In genomic region chr5:35773274-35774136, GRCm38 (mm10) we compare ENCODE assay signal across 10 mouse cellular contexts. TPM values are rescaled to one million over a fixed set of nuclear protein-coding genes. Genes with fewer than 3 reads are reported as not detected.
DNase-seq lines count a peak whose midpoint lies in the region; ATAC-seq and TF ChIP-seq lines count a peak whose summit lies in the region.
"Had no signal": no experiment of that assay in that cellular context is flagged by ENCODE, and none has a peak within 500 bp of the region (broad histone marks: within the 10 kb centered on the region; RNA-seq: fewer than 3 reads in every experiment).

No protein-coding gene starts in this region.

- H3K27ac ChIP-seq in heart, embryonic 16.5 days (ENCODE audit: low read length), result peak overlapping the region; percentile 15; the same call in 1 of the 2 replicates
- no peak overlapping the region for H3K27ac ChIP-seq in heart, adult 2 months
- no peak overlapping the region for H3K27ac ChIP-seq in hindbrain, embryonic 16.5 days (ENCODE audit: low read depth, low read length)
- H3K27ac ChIP-seq: embryonic facial prominence, embryonic 15.5 days had no signal

- TF ChIP-seq POLR2A in heart, adult 2 months (IDR thresholded peaks at IDR 0.05; ENCODE audit: insufficient read depth, low read depth, low read length), result no peak

- DNase-seq in heart, adult 2 months, result no peak
- DNase-seq in 3T3-L1 (ENCODE audit: low read depth, low spot score), result peak; percentile 78
- peak; percentile 76 for DNase-seq in brain, adult 2 months (ENCODE audit: low read depth, low spot score)
- DNase-seq in embryo, embryonic 9.5 days (ENCODE audit: extremely low spot score), result no peak

- H3K27me3 ChIP-seq in heart, embryonic 16.5 days (ENCODE audit: control insufficient read depth, insufficient read depth, low read length), result no peaks in the 10 kb centered on the region
- H3K27me3 ChIP-seq in heart, adult 2 months (ENCODE audit: control insufficient read depth, insufficient read depth, low read length), result no peaks in the 10 kb centered on the region
- no peaks in the 10 kb centered on the region for H3K27me3 ChIP-seq in hindbrain, embryonic 16.5 days (replicated peaks; ENCODE audit: control insufficient read depth, insufficient read depth, low read length)
- H3K27me3 ChIP-seq: embryonic facial prominence, embryonic 15.5 days had no signal

- peaks cover 3% of the 10 kb centered on the region; the same call in 1 of the 2 replicates for H3K79me2 ChIP-seq in heart, adult 2 months (replicated peaks; ENCODE audit: control insufficient read depth, insufficient read depth, low read length)

- peak; percentile 17; the same call in 1 of the 2 replicates for ATAC-seq in heart, embryonic 16.5 days (replicated peaks; ENCODE audit: extremely low read depth, insufficient read depth, low FRiP score)
- ATAC-seq in hindbrain, embryonic 16.5 days, result peak; percentile 64
- ATAC-seq in monocyte, adult 5-6 weeks (replicated peaks; ENCODE audit: insufficient number of reproducible peaks, low FRiP score, low TSS enrichment, poor library complexity, severe bottlenecking), result no peak
- ATAC-seq in erythroid progenitor cell, adult 5-6 weeks (replicated peaks; ENCODE audit: low FRiP score, poor library complexity, severe bottlenecking), result no peak

- H3K9me3 ChIP-seq in heart, embryonic 16.5 days (replicated peaks; ENCODE audit: control insufficient read depth, low read length), result no peaks in the 10 kb centered on the region
- no peaks in the 10 kb centered on the region for H3K9me3 ChIP-seq in hindbrain, embryonic 16.5 days (ENCODE audit: control insufficient read depth, low read length)
- H3K9me3 ChIP-seq: embryonic facial prominence, embryonic 15.5 days had no signal

- peaks cover 31% of the 10 kb centered on the region for H3K4me1 ChIP-seq in heart, embryonic 16.5 days (ENCODE audit: control insufficient read depth, insufficient read depth, low read length)
- H3K4me1 ChIP-seq in heart, adult 2 months (ENCODE audit: control insufficient read depth, insufficient read depth, low read length), result peaks cover 21% of the 10 kb centered on the region
- H3K4me1 ChIP-seq in hindbrain, embryonic 16.5 days (ENCODE audit: control insufficient read depth, insufficient read depth, low read depth, low read length), result peaks cover 11% of the 10 kb centered on the region; the same call in 1 of the 2 replicates

- H3K4me2 ChIP-seq in heart, embryonic 16.5 days (ENCODE audit: low read depth, low read length), result no peak overlapping the region
- no peak overlapping the region for H3K4me2 ChIP-seq in hindbrain, embryonic 16.5 days (ENCODE audit: low read length)
- H3K4me2 ChIP-seq: embryonic facial prominence, embryonic 15.5 days had no signal

- no peak overlapping the region for H3K4me3 ChIP-seq in heart, embryonic 16.5 days (ENCODE audit: low read length)
- H3K4me3 ChIP-seq in heart, adult 2 months, result no peak overlapping the region
- H3K4me3 ChIP-seq in hindbrain, embryonic 16.5 days (ENCODE audit: low read length), result no peak overlapping the region
- H3K4me3 ChIP-seq: embryonic facial prominence, embryonic 15.5 days had no signal

- WGBS in heart, embryonic 16.5 days, result 59% methylated on average over 13 of the region's 13 CpGs
- 67% methylated on average over 13 of the region's 13 CpGs for WGBS in heart, adult 2 months
- 57% methylated on average over 13 of the region's 13 CpGs for WGBS in hindbrain, embryonic 16.5 days

- intact Hi-C loops in heart, adult 2 months (cut with DNase I), result no loop called here

- H3K9ac ChIP-seq in heart, embryonic 16.5 days (ENCODE audit: low read length), result no peak overlapping the region
- H3K9ac ChIP-seq in heart, adult 2 months (ENCODE audit: low read depth, low read length), result no peak overlapping the region
- 0 out of 2 replicates have a peak overlapping the region, but pooled peaks have one; percentile 11 for H3K9ac ChIP-seq in hindbrain, embryonic 16.5 days (ENCODE audit: low read depth, low read length)
- H3K9ac ChIP-seq: embryonic facial prominence, embryonic 15.5 days had no signal

- no peaks in the 10 kb centered on the region for H3K36me3 ChIP-seq in heart, embryonic 16.5 days (ENCODE audit: control insufficient read depth, insufficient read depth)
- H3K36me3 ChIP-seq in heart, adult 2 months (ENCODE audit: control insufficient read depth, insufficient read depth, low read length), result no peaks in the 10 kb centered on the region
- H3K36me3 ChIP-seq in hindbrain, embryonic 16.5 days (ENCODE audit: control insufficient read depth, insufficient read depth, low read length), result no peaks in the 10 kb centered on the region
- H3K36me3 ChIP-seq: embryonic facial prominence, embryonic 15.5 days had no signal

- TF ChIP-seq CTCF in heart, adult 2 months (IDR thresholded peaks at IDR 0.05), result no peak

- no peak for TF ChIP-seq EP300 in heart, adult 2 months (IDR thresholded peaks at IDR 0.05; ENCODE audit: insufficient read depth, low read depth, low read length)

RNA-seq across cellular contexts. Expression of gene Ablim2, which starts 15.8 kb away (rescaled TPM):
- 4.7 and 7.3 TPM in 2 replicates for polyA plus RNA-seq in heart, embryonic 16.5 days (2015; fragmentation: Nextera tagmentation; extraction: Ambion mirVana)
- 10 to 100 TPM; 20.1 to 20.8 TPM for total RNA-seq in heart, adult 2 months (2021)
- polyA plus RNA-seq in heart, adult 2 months (2012; rRNA removed), result 32.7 and 41.0 TPM in 2 replicates
- 39.3 and 40.2 TPM in 2 replicates for polyA plus RNA-seq in hindbrain, embryonic 16.5 days (2015; fragmentation: Nextera tagmentation; extraction: Ambion mirVana)
- total RNA-seq in monocyte, adult 5-6 weeks (2017), result 1.4 to 5.4 TPM in 2 of 3 replicates, not detected in the other
- not detected in 2 replicates for total RNA-seq in erythroid progenitor cell, adult 5-6 weeks (2015; ENCODE audit: low replicate concordance)
- not detected in 2 replicates for total RNA-seq in erythroid progenitor cell, adult 5-6 weeks (2017; ENCODE audit: low replicate concordance)
- total RNA-seq: MEL had no signal

RNA-seq across cellular contexts. Expression of gene Sh3tc1, which starts 33.7 kb away (rescaled TPM):
- polyA plus RNA-seq in heart, embryonic 16.5 days (2015; fragmentation: Nextera tagmentation; extraction: Ambion mirVana), result 8.3 and 10.0 TPM in 2 replicates
- total RNA-seq in heart, adult 2 months (2021), result 1 to 10 TPM; 5.7 to 7.2 TPM
- polyA plus RNA-seq in heart, adult 2 months (2012; rRNA removed), result 6.3 and 6.8 TPM in 2 replicates
- 2.6 and 2.7 TPM in 2 replicates for polyA plus RNA-seq in hindbrain, embryonic 16.5 days (2015; fragmentation: Nextera tagmentation; extraction: Ambion mirVana)
- 8.3 to 17.8 TPM (median 12.1 TPM) in 3 replicates for total RNA-seq in monocyte, adult 5-6 weeks (2017)
- total RNA-seq in erythroid progenitor cell, adult 5-6 weeks (2015; ENCODE audit: low replicate concordance), result 0.36 TPM in 1 of 2 replicates, not detected in the other
- total RNA-seq in erythroid progenitor cell, adult 5-6 weeks (2017; ENCODE audit: low replicate concordance), result 0.90 and 1.6 TPM in 2 replicates
- total RNA-seq: MEL had no signal

Comparison
In these comparisons a context has a peak if more than half of its experiments do, and no peak if none do; other contexts are left out.
1. ATAC-seq: peak in heart, embryonic 16.5 days (single experiment) and hindbrain, embryonic 16.5 days (single experiment); none in monocyte, adult 5-6 weeks (single experiment) and erythroid progenitor cell, adult 5-6 weeks (single experiment).
2. DNase-seq: peak in 3T3-L1 (single experiment) and brain, adult 2 months (single experiment); none in heart, adult 2 months (0 of 2) and embryo, embryonic 9.5 days (single experiment).